Mouse (Mus musculus) ES-E14 (cell line): ENCODE measurements at regions not wholly inside any gene's neighbourhood (a gene's known extent, or its start where the extent isn't known, plus 50 kb on each side); places are given as distances from the start of the nearest gene placed in this dataset.

Experiments used
- HCFC1 ChIP-seq: IDR thresholded peaks from 2 replicates; pipeline ENCODE4 v1.6.1; 2012; ENCODE audit warnings: low read length, inconsistent platforms, borderline replicate concordance; ENCODE audit not compliant: insufficient read depth
- ZC3H11A ChIP-seq: IDR thresholded peaks from 2 replicates; pipeline ENCODE4 v1.6.1; 2012; ENCODE audit warnings: low read depth, mild to moderate bottlenecking, inconsistent platforms, low read length, borderline replicate concordance

DNA sequence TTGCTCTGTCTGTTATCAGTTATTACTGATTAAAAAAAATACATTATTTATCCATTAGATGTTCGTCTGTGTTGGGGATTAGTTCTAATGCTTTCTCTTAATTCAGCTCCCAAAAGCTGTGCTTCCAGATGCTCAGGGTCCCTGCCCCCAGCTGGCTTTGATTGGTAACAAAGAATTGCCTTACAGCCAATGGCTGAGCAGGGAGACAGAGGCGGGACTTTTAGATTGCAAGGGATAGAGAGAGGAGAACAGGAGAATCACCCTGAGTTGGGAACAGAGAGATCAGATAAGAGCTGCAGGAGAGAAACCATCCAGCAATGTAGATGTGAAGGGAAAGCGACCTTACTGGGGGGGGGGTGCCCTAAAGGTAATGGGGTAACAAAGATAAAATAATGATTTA lies 266.4 kb downstream of the Igsf11 start:
- TF ChIP-seq HCFC1 (no peak), ZC3H11A (no peak)
